Mouse (Mus musculus) embryonic facial prominence, embryonic 12.5 days (tissue): ENCODE results near the gene Stx19. TPM values are rescaled to one million over a fixed set of nuclear protein-coding genes. Genes with fewer than 3 reads are reported as not detected.

Experiments
- ATAC-seq: fragments of 200-750 bp; cut with Nextera tagmentation; 2 replicates; pipeline ENCODE4 v1.8.0; 2017; ENCODE audit not compliant: insufficient number of reproducible peaks, insufficient read depth, low FRiP score, low TSS enrichment
- H3K27ac ChIP-seq: fragments of 300-500 bp; sonication (generic); 2 replicates; pipeline ENCODE4 v1.5.1; 2016; ENCODE audit warnings: mild to moderate bottlenecking
- H3K27me3 ChIP-seq: fragments of 300-500 bp; sonication (generic); 2 replicates; pipeline ENCODE4 v1.6.1; 2016; ENCODE audit warnings: mild to moderate bottlenecking, moderate library complexity
- H3K36me3 ChIP-seq: fragments of 300-500 bp; sonication (generic); 2 replicates; pipeline ENCODE4 v1.6.1; 2016; ENCODE audit warnings: mild to moderate bottlenecking
- H3K4me1 ChIP-seq: fragments of 300-500 bp; sonication (generic); 2 replicates; pipeline ENCODE4 v1.6.1; 2016
- H3K4me2 ChIP-seq: fragments of 300-500 bp; sonication (generic); replicated peaks from 2 replicates; pipeline ENCODE4 v1.6.1; 2016; ENCODE audit warnings: mild to moderate bottlenecking, moderate library complexity
- H3K4me3 ChIP-seq: fragments of 300-500 bp; sonication (generic); 2 replicates; pipeline ENCODE4 v1.5.1; 2016; ENCODE audit warnings: mild to moderate bottlenecking
- H3K9ac ChIP-seq: fragments of 300-500 bp; sonication (generic); 2 replicates; pipeline ENCODE4 v1.6.1; 2016; ENCODE audit warnings: mild to moderate bottlenecking, moderate library complexity
- H3K9me3 ChIP-seq: fragments of 300-500 bp; sonication (generic); 2 replicates; pipeline ENCODE4 v1.6.1; 2016; ENCODE audit warnings: mild to moderate bottlenecking, moderate library complexity
- WGBS: fragments of 180-500 bp; shearing (Covaris S2); methylation state at CpG from one replicate; pipeline ENCODE4 v1.1.7; 2016; 5-methylcytosine and 5-hydroxymethylcytosine counted together
- polyA plus RNA-seq: library from polyadenylated mRNA; unstranded; fragments of >200 nt; fragmentation: Nextera tagmentation; extraction: Ambion mirVana; gene quantifications from 2 replicates; pipeline ENCODE4 v1.2.1, GENCODE M21; 2016

Gene Stx19
- polyA plus RNA-seq, 1 experiment from 2014 or later: 0.78 TPM

- ATAC-seq: no peak
- H3K27me3 ChIP-seq: no peaks in the 10 kb centered on the region
- H3K4me1 ChIP-seq: peaks cover 8% of the 10 kb centered on the region; the same call in 1 of the 2 replicates
- no peak overlapping the region for H3K9ac ChIP-seq
- no peak overlapping the region for H3K4me2 ChIP-seq
- no peaks in the 10 kb centered on the region for H3K9me3 ChIP-seq
- 90% methylated on average over 4 of the region's 4 CpGs for WGBS
- H3K36me3 ChIP-seq: no peaks in the 10 kb centered on the region
- no peak overlapping the region for H3K27ac ChIP-seq
- H3K4me3 ChIP-seq: no peak overlapping the region
These were observed 3.6 kb upstream of the Stx19 start for GRCm38 (mm10) chr16:62810855-62811254.

GRCm38 (mm10) chr16:62813790-62814189 is 686 bp upstream of the Stx19 start:
- Histone ChIP-seq H3K27me3 (no peaks in the 10 kb centered on the region), H3K4me1 (peaks cover 2% of the 10 kb centered on the region; the same call in 1 of the 2 replicates), H3K9me3 (no peaks in the 10 kb centered on the region), H3K36me3 (no peaks in the 10 kb centered on the region), H3K4me2 (no peak overlapping the region), H3K9ac (no peak overlapping the region), H3K4me3 (no peak overlapping the region), H3K27ac (no peak overlapping the region)
- ATAC-seq: no peak
- 77% methylated on average over 5 of the region's 5 CpGs for WGBS

- H3K4me2 ChIP-seq: no peak overlapping the region
- H3K9ac ChIP-seq: no peak overlapping the region
- 93% methylated on average over 6 of the region's 6 CpGs for WGBS
- H3K27me3 ChIP-seq: no peaks in the 10 kb centered on the region
- ATAC-seq: no peak
- no peak overlapping the region for H3K4me3 ChIP-seq
- H3K36me3 ChIP-seq: 0 out of 2 replicates have a peak, but pooled peaks cover 2% of the 10 kb centered on the region
- H3K27ac ChIP-seq: no peak overlapping the region
- H3K4me1 ChIP-seq: no peaks in the 10 kb centered on the region
- no peaks in the 10 kb centered on the region for H3K9me3 ChIP-seq
These were observed 8.0 kb downstream of the Stx19 start for GRCm38 (mm10) chr16:62822472-62822871.

GRCm38 (mm10) chr16:62826156-62827001 is 11.9 kb downstream of the Stx19 start:
- Histone ChIP-seq H3K9me3 (no peaks in the 10 kb centered on the region), H3K4me1 (no peaks in the 10 kb centered on the region), H3K4me2 (no peak overlapping the region), H3K27me3 (no peaks in the 10 kb centered on the region), H3K9ac (no peak overlapping the region), H3K4me3 (no peak overlapping the region), H3K27ac (no peak overlapping the region), H3K36me3 (0 out of 2 replicates have a peak, but pooled peaks cover 2% of the 10 kb centered on the region)
- 76% methylated on average over 12 of the region's 12 CpGs for WGBS
- no peak for ATAC-seq

- ATAC-seq: no peak
- Histone ChIP-seq H3K9me3 (no peaks in the 10 kb centered on the region), H3K4me1 (no peaks in the 10 kb centered on the region), H3K27me3 (no peaks in the 10 kb centered on the region), H3K4me3 (no peak overlapping the region), H3K9ac (no peak overlapping the region), H3K27ac (no peak overlapping the region), H3K36me3 (no peaks in the 10 kb centered on the region), H3K4me2 (no peak overlapping the region)
- 90% methylated on average over 2 of the region's 2 CpGs for WGBS
These were observed 17.6 kb downstream of the Stx19 start for GRCm38 (mm10) chr16:62832027-62832426.

- no peak overlapping the region for H3K4me2 ChIP-seq
- 17% methylated on average over 4 of the region's 4 CpGs for WGBS
- no peaks in the 10 kb centered on the region for H3K4me1 ChIP-seq
- no peaks in the 10 kb centered on the region for H3K9me3 ChIP-seq
- no peak overlapping the region for H3K4me3 ChIP-seq
- no peaks in the 10 kb centered on the region for H3K27me3 ChIP-seq
- H3K36me3 ChIP-seq: no peaks in the 10 kb centered on the region
- no peak overlapping the region for H3K27ac ChIP-seq
- no peak for ATAC-seq
- H3K9ac ChIP-seq: no peak overlapping the region
These were observed 18.0 kb downstream of the Stx19 start for GRCm38 (mm10) chr16:62832481-62832880.

GRCm38 (mm10) chr16:62834016-62834735 is 19.7 kb downstream of the Stx19 start:
- Histone ChIP-seq H3K27ac (no peak overlapping the region), H3K9me3 (no peaks in the 10 kb centered on the region), H3K36me3 (no peaks in the 10 kb centered on the region), H3K4me3 (no peak overlapping the region), H3K27me3 (no peaks in the 10 kb centered on the region), H3K4me2 (no peak overlapping the region), H3K4me1 (no peaks in the 10 kb centered on the region), H3K9ac (no peak overlapping the region)
- 67% methylated on average over 3 of the region's 3 CpGs for WGBS
- ATAC-seq: no peak

GRCm38 (mm10) chr16:62845341-62845740 is 30.9 kb downstream of the Stx19 start:
- Histone ChIP-seq H3K27me3 (no peaks in the 10 kb centered on the region), H3K4me1 (peaks cover 9% of the 10 kb centered on the region; the same call in 1 of the 2 replicates), H3K4me3 (no peak overlapping the region), H3K27ac (no peak overlapping the region), H3K36me3 (no peaks in the 10 kb centered on the region), H3K4me2 (peak overlapping the region; percentile 90; the same call in 1 of the 2 replicates), H3K9me3 (no peaks in the 10 kb centered on the region), H3K9ac (no peak overlapping the region)
- ATAC-seq: no peak
- 75% methylated on average over 6 of the region's 6 CpGs for WGBS

GRCm38 (mm10) chr16:62846498-62847312 is 32.2 kb downstream of the Stx19 start, which contains the start of gene Arl13b:
Gene Arl13b, minus strand, starts transcription at chr16:62847040.
- no peaks in the 10 kb centered on the region for H3K36me3 ChIP-seq
- peak; percentile 100 for ATAC-seq
- WGBS: under 1% methylated on average over 52 of the region's 52 CpGs

GRCm38 (mm10) chr16:62852464-62853252 is 38.2 kb downstream of the Stx19 start:
- 79% methylated on average over 3 of the region's 3 CpGs for WGBS
- Histone ChIP-seq H3K4me1 (0 out of 2 replicates have a peak, but pooled peaks cover 3% of the 10 kb centered on the region), H3K27ac (no peak overlapping the region), H3K27me3 (no peaks in the 10 kb centered on the region), H3K4me2 (no peak overlapping the region), H3K9ac (no peak overlapping the region), H3K9me3 (no peaks in the 10 kb centered on the region), H3K36me3 (no peaks in the 10 kb centered on the region), H3K4me3 (no peak overlapping the region)
- no peak for ATAC-seq

More at GRCm38 (mm10) chr16:62846498-62847312, 32.2 kb downstream of the Stx19 start, which contains the start of gene Arl13b:
- Histone ChIP-seq H3K27ac (peak within 1 kb of the TSS; percentile 78), H3K4me3 (peak within 1 kb of the TSS; percentile 90), H3K9me3 (no peaks in the 10 kb centered on the region), H3K9ac (peak within 1 kb of the TSS; percentile 82), H3K4me2 (peak within 1 kb of the TSS; percentile 90), H3K27me3 (no peaks in the 10 kb centered on the region), H3K4me1 (peaks cover 9% of the 10 kb centered on the region; the same call in 1 of the 2 replicates)
